Comparison of ENCODE assay signal across 25 mouse cellular contexts in genomic region chr14:79267878-79268277, GRCm38 (mm10). TPM values are rescaled to one million over a fixed set of nuclear protein-coding genes. Genes with fewer than 3 reads are reported as not detected.
DNase-seq lines count a peak whose midpoint lies in the region; ATAC-seq and TF ChIP-seq lines count a peak whose summit lies in the region.
"Had no signal": no experiment of that assay in that cellular context is flagged by ENCODE, and none has a peak within 500 bp of the region (broad histone marks: within the 10 kb centered on the region; RNA-seq: fewer than 3 reads in every experiment).

No protein-coding gene starts in this region.

- WGBS in heart, postnatal 0 days, result 88% methylated on average over 10 of the region's 10 CpGs
- 87% methylated on average over 10 of the region's 10 CpGs for WGBS in heart, embryonic 10.5 days

- no peaks in the 10 kb centered on the region for H3K27me3 ChIP-seq in heart, postnatal 0 days (ENCODE audit: control insufficient read depth, insufficient read depth, low read length)
- H3K27me3 ChIP-seq in heart, embryonic 10.5 days (ENCODE audit: insufficient read depth, poor library complexity, severe bottlenecking), result peaks cover 8% of the 10 kb centered on the region; the same call in 1 of the 2 replicates
- H3K27me3 ChIP-seq: forebrain, embryonic 12.5 days; hindbrain, embryonic 12.5 days; limb, embryonic 15.5 days; midbrain, embryonic 13.5 days; stomach, embryonic 15.5 days had no signal

- intact Hi-C loops in left cerebral cortex, postnatal 10 days (cut with DNase I), result no loop called here

- H3K4me2 ChIP-seq in heart, postnatal 0 days (ENCODE audit: low read depth, low read length), result no peak overlapping the region
- H3K4me2 ChIP-seq: forebrain, embryonic 12.5 days; heart, embryonic 11.5 days; hindbrain, embryonic 12.5 days; limb, embryonic 15.5 days; midbrain, embryonic 13.5 days; stomach, embryonic 15.5 days had no signal

- no peak for ATAC-seq in heart, postnatal 0 days (ENCODE audit: insufficient read depth, low read depth)
- no peak for ATAC-seq in megakaryocyte-erythroid progenitor cell, adult 5-6 weeks (replicated peaks; ENCODE audit: low FRiP score, low TSS enrichment, poor library complexity, severe bottlenecking)
- ATAC-seq: midbrain, embryonic 13.5 days had no signal

- H3K36me3 ChIP-seq in heart, postnatal 0 days (replicated peaks; ENCODE audit: control insufficient read depth, insufficient read depth, low read length), result no peaks in the 10 kb centered on the region
- H3K36me3 ChIP-seq in heart, embryonic 10.5 days, result no peaks in the 10 kb centered on the region
- H3K36me3 ChIP-seq: forebrain, embryonic 12.5 days; G1E; hindbrain, embryonic 12.5 days; limb, embryonic 15.5 days; midbrain, embryonic 13.5 days; stomach, embryonic 15.5 days had no signal

- peak overlapping the region; percentile 67; the same call in 1 of the 2 replicates for H3K27ac ChIP-seq in heart, postnatal 0 days (ENCODE audit: low read depth)
- no peak overlapping the region for H3K27ac ChIP-seq in heart, embryonic 10.5 days
- H3K27ac ChIP-seq: forebrain, embryonic 12.5 days; hindbrain, embryonic 12.5 days; limb, embryonic 15.5 days; midbrain, embryonic 13.5 days; stomach, embryonic 15.5 days had no signal

- no peaks in the 10 kb centered on the region; the same call in 1 of the 2 replicates for H3K9me3 ChIP-seq in heart, postnatal 0 days (replicated peaks; ENCODE audit: control insufficient read depth, low read length)
- H3K9me3 ChIP-seq in heart, embryonic 10.5 days, result no peaks in the 10 kb centered on the region
- H3K9me3 ChIP-seq: forebrain, embryonic 12.5 days; G1E; hindbrain, embryonic 12.5 days; limb, embryonic 15.5 days; midbrain, embryonic 13.5 days; stomach, embryonic 15.5 days had no signal

- TF ChIP-seq CTCF in heart, postnatal 0 days (IDR thresholded peaks at IDR 0.05; ENCODE audit: low read depth), result no peak

- TF ChIP-seq EP300 in heart, postnatal 0 days (IDR thresholded peaks at IDR 0.05; ENCODE audit: low read depth), result no peak

- DNase-seq in heart, postnatal 0 days (ENCODE audit: low spot score), result no peak
- no peak for DNase-seq in heart, embryonic 10.5 days (ENCODE audit: low spot score)
- DNase-seq in T-cell, adult 2 months (ENCODE audit: low spot score), result peak; percentile 50
- DNase-seq in naive thymus-derived CD4-positive, alpha-beta T cell, adult 2 months (ENCODE audit: low read depth), result peak; percentile 60
- DNase-seq in thymus, postnatal 25 days, result peak; percentile 82
- no peak for DNase-seq in frontal cortex, adult 2 months (ENCODE audit: extremely low spot score in 1 of 2, low spot score in 1 of 2)
- DNase-seq in left cerebral cortex, postnatal 10 days (ENCODE audit: extremely low spot score in 1 of 2, low spot score in 2 of 2), result no peak
- DNase-seq: cerebellum, adult 11 months; cerebellum, postnatal 14 days; gastrocnemius, postnatal 36 days; lung, adult 18-20 months; lung, postnatal 4 days had no signal

- H3K9ac ChIP-seq in heart, postnatal 0 days (replicated peaks; ENCODE audit: low read depth, low read length), result no peak overlapping the region
- H3K9ac ChIP-seq: forebrain, embryonic 12.5 days; hindbrain, embryonic 12.5 days; limb, embryonic 15.5 days; midbrain, embryonic 13.5 days; stomach, embryonic 15.5 days had no signal

- H3K4me1 ChIP-seq in heart, postnatal 0 days (ENCODE audit: control insufficient read depth, insufficient read depth), result peaks cover 8% of the 10 kb centered on the region; the same call in 1 of the 2 replicates
- no peaks in the 10 kb centered on the region; the same call in 1 of the 2 replicates for H3K4me1 ChIP-seq in heart, embryonic 10.5 days
- H3K4me1 ChIP-seq: forebrain, embryonic 12.5 days; hindbrain, embryonic 12.5 days; limb, embryonic 15.5 days; stomach, embryonic 15.5 days had no signal

- H3K4me3 ChIP-seq in heart, postnatal 0 days (ENCODE audit: low read depth, low read length), result no peak overlapping the region
- H3K4me3 ChIP-seq in heart, embryonic 10.5 days, result no peak overlapping the region
- H3K4me3 ChIP-seq: forebrain, embryonic 12.5 days; hindbrain, embryonic 12.5 days; limb, embryonic 15.5 days; midbrain, embryonic 13.5 days; stomach, embryonic 15.5 days had no signal

RNA-seq across cellular contexts. Expression of gene Zfp957, which starts 20.7 kb away (rescaled TPM):
- total RNA-seq in heart, postnatal 0 days (2014; rRNA removed; ENCODE audit: low replicate concordance), result not detected in 2 replicates
- polyA plus RNA-seq in heart, postnatal 0 days (2015; fragmentation: Nextera tagmentation; extraction: Ambion mirVana), result not detected in 2 replicates
- polyA plus RNA-seq in heart, embryonic 10.5 days (2016; fragmentation: Nextera tagmentation; extraction: Ambion mirVana), result 0.06 TPM in 1 of 2 replicates, not detected in the other
- polyA plus RNA-seq in frontal cortex, adult 2 months (2012; rRNA removed), result not detected in 2 replicates
- total RNA-seq in megakaryocyte-erythroid progenitor cell, adult 5-6 weeks (2014; fragmentation: Nextera tagmentation), result not detected in 2 replicates
- not detected in 2 replicates for total RNA-seq in megakaryocyte-erythroid progenitor cell, adult 5-6 weeks (2017)
- not detected for total RNA-seq in left cerebral cortex, postnatal 10 days (2021)
- total RNA-seq: G1E; gastrocnemius, postnatal 36 days; layer of hippocampus, postnatal 14 days; left cerebral cortex, postnatal 14 days had no signal
- polyA plus RNA-seq: forebrain, embryonic 12.5 days; G1E; heart, embryonic 11.5 days; intestine, embryonic 14.5 days; kidney, embryonic 16.5 days; limb, embryonic 15.5 days; midbrain, embryonic 13.5 days; stomach, embryonic 15.5 days; urinary bladder, adult 2 months had no signal

RNA-seq across cellular contexts. Expression of gene Rgcc, which starts 33.6 kb away (rescaled TPM):
- 21.4 and 43.4 TPM in 2 replicates for total RNA-seq in heart, postnatal 0 days (2014; rRNA removed; ENCODE audit: low replicate concordance)
- polyA plus RNA-seq in heart, postnatal 0 days (2015; fragmentation: Nextera tagmentation; extraction: Ambion mirVana), result 43.6 and 51.8 TPM in 2 replicates
- polyA plus RNA-seq in heart, embryonic 10.5 days (2016; fragmentation: Nextera tagmentation; extraction: Ambion mirVana), result 16.0 and 17.0 TPM in 2 replicates
- polyA plus RNA-seq in frontal cortex, adult 2 months (2012; rRNA removed), result 88.9 and 107 TPM in 2 replicates
- 35.8 and 39.4 TPM in 2 replicates for total RNA-seq in megakaryocyte-erythroid progenitor cell, adult 5-6 weeks (2014; fragmentation: Nextera tagmentation)
- 18.5 and 30.4 TPM in 2 replicates for total RNA-seq in megakaryocyte-erythroid progenitor cell, adult 5-6 weeks (2017)
- total RNA-seq in left cerebral cortex, postnatal 10 days (2021), result 10 to 100 TPM; 36.9 to 37.9 TPM
- total RNA-seq: G1E had no signal
- polyA plus RNA-seq: G1E had no signal

Comparison
In these comparisons a context has a peak if more than half of its experiments do, and no peak if none do; other contexts are left out.
1. DNase-seq: peak in T-cell, adult 2 months (single experiment), naive thymus-derived CD4-positive, alpha-beta T cell, adult 2 months (single experiment) and thymus, postnatal 25 days (single experiment); none in heart, postnatal 0 days (single experiment), heart, embryonic 10.5 days (single experiment), frontal cortex, adult 2 months (0 of 2) and left cerebral cortex, postnatal 10 days (0 of 2).